ENCODE assay signal across 9 mouse cellular contexts in the genomic region with DNA sequence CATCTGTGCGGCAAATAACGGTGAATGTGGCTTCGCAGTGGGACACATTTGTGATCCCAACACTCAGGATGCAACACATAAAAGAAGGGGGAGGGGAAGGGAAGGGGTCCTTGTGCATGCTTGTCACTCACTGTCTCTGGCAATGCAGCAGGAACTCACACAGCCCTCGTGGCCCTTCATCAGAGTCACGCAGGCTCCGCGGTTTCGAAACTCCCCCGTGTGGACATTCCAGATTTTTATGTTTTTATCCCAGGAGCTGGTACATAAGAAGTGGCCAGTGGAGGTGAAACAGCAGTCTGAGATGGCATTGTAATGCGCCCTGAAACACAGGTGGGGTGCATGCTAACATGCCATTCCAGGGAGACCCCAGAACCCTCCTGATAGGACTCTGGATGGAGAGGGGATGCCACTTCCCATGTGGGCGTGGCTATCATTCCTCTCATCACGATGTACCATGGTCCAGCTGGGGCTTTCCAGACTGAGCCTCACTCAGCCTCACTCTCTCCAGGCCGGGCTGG. TPM values are rescaled to one million over a fixed set of nuclear protein-coding genes. Genes with fewer than 3 reads are reported as not detected.
DNase-seq lines count a peak whose midpoint lies in the region; ATAC-seq lines count a peak whose summit lies in the region.
"Had no signal": no experiment of that assay in that cellular context is flagged by ENCODE, and none has a peak within 500 bp of the region (broad histone marks: within the 10 kb centered on the region; RNA-seq: fewer than 3 reads in every experiment).

No protein-coding gene starts in this region.

- peaks cover 5% of the 10 kb centered on the region; the same call in 1 of the 2 replicates for H3K4me1 ChIP-seq in liver, embryonic 13.5 days (replicated peaks)
- H3K4me1 ChIP-seq in neural tube, embryonic 13.5 days (replicated peaks): peaks cover 6% of the 10 kb centered on the region

- WGBS in liver, embryonic 13.5 days (ENCODE audit: insufficient replicate concordance): 20% methylated on average over 12 of the region's 13 CpGs
- 12% methylated on average over 12 of the region's 13 CpGs for WGBS in neural tube, embryonic 13.5 days

- ATAC-seq in liver, embryonic 13.5 days (ENCODE audit: low read depth): no peak
- peak; percentile 75 for ATAC-seq in neural tube, embryonic 13.5 days (ENCODE audit: low read depth)

- H3K4me3 ChIP-seq in liver, embryonic 13.5 days (replicated peaks): no peak overlapping the region
- peak overlapping the region; percentile 21; the same call in 1 of the 2 replicates for H3K4me3 ChIP-seq in neural tube, embryonic 13.5 days

- no peak overlapping the region for H3K27ac ChIP-seq in liver, embryonic 13.5 days
- H3K27ac ChIP-seq in neural tube, embryonic 13.5 days (replicated peaks): no peak overlapping the region

- H3K36me3 ChIP-seq in liver, embryonic 13.5 days: no peaks in the 10 kb centered on the region
- no peaks in the 10 kb centered on the region for H3K36me3 ChIP-seq in neural tube, embryonic 13.5 days

- 0 out of 2 replicates have a peak overlapping the region, but pooled peaks have one; percentile 12 for H3K4me2 ChIP-seq in liver, embryonic 13.5 days
- peak overlapping the region; percentile 45 for H3K4me2 ChIP-seq in neural tube, embryonic 13.5 days

- H3K27me3 ChIP-seq in liver, embryonic 13.5 days: peaks cover 2% of the 10 kb centered on the region; the same call in 1 of the 2 replicates
- H3K27me3 ChIP-seq in neural tube, embryonic 13.5 days: no peaks in the 10 kb centered on the region

- peak; percentile 93 for DNase-seq in heart, adult 11 months
- no peak for DNase-seq in heart, adult 8-10 months (ENCODE audit: low spot score)
- DNase-seq in cerebellum, adult 9-11 months: peak; percentile 41
- DNase-seq in frontal cortex, adult 2 months (ENCODE audit: extremely low spot score in 1 of 2, low spot score in 1 of 2): peak; percentile 24 to 61
- DNase-seq in kidney, adult 11 months: peak; percentile 26
- DNase-seq in liver, embryonic 13.5 days: no peak
- DNase-seq in spleen, postnatal 14 days (ENCODE audit: low spot score in 2 of 2): no peak

- no peaks in the 10 kb centered on the region for H3K9me3 ChIP-seq in liver, embryonic 13.5 days (replicated peaks)
- H3K9me3 ChIP-seq in neural tube, embryonic 13.5 days: no peaks in the 10 kb centered on the region

- no peak overlapping the region for H3K9ac ChIP-seq in liver, embryonic 13.5 days
- H3K9ac ChIP-seq in neural tube, embryonic 13.5 days: peak overlapping the region; percentile 53

RNA-seq across cellular contexts. Expression of gene Lrp3, which starts 36.8 kb away (rescaled TPM):
- 10 to 100 TPM in 1 of 4 experiments, 1 to 10 TPM in 3; 7.3 to 10.4 (median 9.1) TPM for total RNA-seq in heart, adult 8-10 months (2022)
- 53.7 and 57.4 TPM in 2 replicates for polyA plus RNA-seq in frontal cortex, adult 2 months (2012; rRNA removed)
- polyA plus RNA-seq in liver, embryonic 13.5 days (2015; fragmentation: Nextera tagmentation; extraction: Ambion mirVana): 0.38 and 0.50 TPM in 2 replicates
- polyA plus RNA-seq in neural tube, embryonic 13.5 days (2015; fragmentation: Nextera tagmentation; extraction: Ambion mirVana): 20.8 and 21.7 TPM in 2 replicates
- total RNA-seq: CH12.LX had no signal

Comparison
In these comparisons a context has a peak if more than half of its experiments do, and no peak if none do; other contexts are left out.
1. DNase-seq: peak in heart, adult 11 months (single experiment), cerebellum, adult 9-11 months (single experiment), frontal cortex, adult 2 months (2 of 2) and kidney, adult 11 months (single experiment); none in heart, adult 8-10 months (single experiment), liver, embryonic 13.5 days (single experiment) and spleen, postnatal 14 days (0 of 2).
2. RNA of gene Lrp3, which starts 36.8 kb away (polyA plus RNA-seq): 53.7 to 57.4 TPM in frontal cortex, adult 2 months and 20.8 to 21.7 TPM in neural tube, embryonic 13.5 days; 0.38 to 0.50 TPM in liver, embryonic 13.5 days; every median in the first group is over 10 times any median in the second.